Mouse (Mus musculus): ENCODE data around the gene Dcun1d1.

Dcun1d1 gene

GRCm38 (mm10) chr3:35931359-35931758, 5.9 kb downstream of the Dcun1d1 start:
- in situ Hi-C loops (cut with MboI) = no loop called here

GRCm38 (mm10) chr3:35929831-35930230, 7.4 kb downstream of the Dcun1d1 start:
- in situ Hi-C loops (cut with MboI) = no loop called here

GRCm38 (mm10) chr3:35929406-35929805, 7.8 kb downstream of the Dcun1d1 start:
- in situ Hi-C loops (cut with MboI) = no loop called here

GRCm38 (mm10) chr3:35925852-35926251, 11.4 kb downstream of the Dcun1d1 start:
- in situ Hi-C loops (cut with MboI) = no loop called here

- in situ Hi-C loops (cut with MboI) = no loop called here
These were observed 13.2 kb downstream of the Dcun1d1 start for GRCm38 (mm10) chr3:35924007-35924406.

- in situ Hi-C loops (cut with MboI) = no loop called here
These were observed 13.8 kb downstream of the Dcun1d1 start for GRCm38 (mm10) chr3:35923495-35923894.

- in situ Hi-C loops (cut with MboI) = no loop called here
These were observed 14.7 kb downstream of the Dcun1d1 start for GRCm38 (mm10) chr3:35922522-35922921.

- in situ Hi-C loops (cut with MboI) = no loop called here
These were observed 19.0 kb downstream of the Dcun1d1 start for GRCm38 (mm10) chr3:35918229-35918628.

GRCm38 (mm10) chr3:35908982-35909680, 28.1 kb downstream of the Dcun1d1 start:
- in situ Hi-C loops (cut with MboI) = no loop called here

GRCm38 (mm10) chr3:35900555-35901204, 36.6 kb downstream of the Dcun1d1 start:
- in situ Hi-C loops (cut with MboI) = no loop called here

- in situ Hi-C loops (cut with MboI) = no loop called here
These were observed 38.1 kb downstream of the Dcun1d1 start for GRCm38 (mm10) chr3:35899109-35899508.

- in situ Hi-C loops (cut with MboI) = no loop called here
These were observed 39.3 kb downstream of the Dcun1d1 start for GRCm38 (mm10) chr3:35897900-35898299.

GRCm38 (mm10) chr3:35893156-35893555, 44.1 kb downstream of the Dcun1d1 start:
- in situ Hi-C loops (cut with MboI) = no loop called here

- in situ Hi-C loops (cut with MboI) = no loop called here
These were observed 46.1 kb downstream of the Dcun1d1 start for GRCm38 (mm10) chr3:35891123-35891522.

- in situ Hi-C loops (cut with MboI) = no loop called here
These were observed 47.7 kb downstream of the Dcun1d1 start for GRCm38 (mm10) chr3:35889531-35889930.

- in situ Hi-C loops (cut with MboI) = no loop called here
These were observed 54.0 kb downstream of the Dcun1d1 start for GRCm38 (mm10) chr3:35883267-35883666.

- in situ Hi-C loops (cut with MboI) = no loop called here
These were observed 87.9 kb downstream of the Dcun1d1 start for GRCm38 (mm10) chr3:35849326-35849725.
